Mouse (Mus musculus) megakaryocyte, embryonic 14.5 days (primary cell): ENCODE measurements around the gene Ascl1.

Experiments used
- FLI1 ChIP-seq: IDR thresholded peaks from 2 replicates; pipeline ENCODE4 v1.6.1; 2012; ENCODE audit warnings: low read length, inconsistent platforms, mixed read lengths
- GATA1 ChIP-seq: IDR thresholded peaks from 3 replicates; pipeline ENCODE4 v1.6.1; 2012; ENCODE audit warnings: mixed read lengths, low read length, inconsistent platforms, borderline replicate concordance

DNA sequence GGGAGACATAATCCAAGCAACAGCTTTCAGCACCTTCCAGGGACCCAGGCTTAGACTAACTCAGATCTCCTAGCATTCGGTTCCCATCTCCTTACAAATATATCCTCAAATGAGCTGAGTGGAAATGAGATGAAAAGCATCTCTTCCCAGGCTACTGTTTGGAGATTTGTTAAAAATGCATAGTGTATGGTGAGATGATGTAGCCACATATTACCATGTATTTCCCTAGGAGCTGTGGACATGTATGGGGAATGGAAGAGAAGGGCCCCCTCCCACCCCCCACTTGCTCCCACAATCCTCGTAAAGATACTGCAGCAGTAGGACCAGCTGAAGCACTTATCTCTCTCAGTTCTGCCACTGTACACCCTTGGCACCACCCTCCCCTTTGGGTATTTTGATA lies 3.1 kb downstream of the Ascl1 start:
- TF ChIP-seq GATA1 (no peak), FLI1 (no peak)
